Mouse (Mus musculus) urinary bladder, postnatal 36 days (tissue): ENCODE results near the gene Srsf9.

Experiments
- DNase-seq, 2 experiments: peaks; one replicate each; pipeline ENCODE4 v3.0.0; 2022; ENCODE audit warnings: low spot score in 2 of 2, mixed read lengths in 1 of 2

The Srsf9 gene

GRCm38 (mm10) chr5:115326256-115326831 lies 633 bp upstream of the Srsf9 start:
- DNase-seq: no peak

GRCm38 (mm10) chr5:115327610-115328548 lies 902 bp downstream of the Srsf9 start:
- no peak for DNase-seq

- no peak for DNase-seq
Measured at GRCm38 (mm10) chr5:115330955-115331354, 4.0 kb downstream of the Srsf9 start.

GRCm38 (mm10) chr5:115333626-115334025 lies 6.6 kb downstream of the Srsf9 start:
- no peak for DNase-seq

GRCm38 (mm10) chr5:115340007-115340406 lies 13.0 kb downstream of the Srsf9 start:
- no peak for DNase-seq

- DNase-seq: peak; percentile 78 to 88
Measured at GRCm38 (mm10) chr5:115340577-115341313, 13.8 kb downstream of the Srsf9 start, which contains the start of the genes Gatc and Triap1. Gene Gatc, minus strand, starts transcription at chr5:115341178. Gene Triap1, plus strand, starts transcription at chr5:115341225.

GRCm38 (mm10) chr5:115341314-115342165 lies 14.6 kb downstream of the Srsf9 start:
- no peak for DNase-seq

GRCm38 (mm10) chr5:115347564-115347963 lies 20.6 kb downstream of the Srsf9 start:
- DNase-seq: peak; percentile 62 to 78

GRCm38 (mm10) chr5:115348546-115349224 lies 21.7 kb downstream of the Srsf9 start, which contains the start of gene Cox6a1:
Gene Cox6a1, minus strand, starts transcription at chr5:115348981.
- peak; percentile 96 to 98 for DNase-seq

GRCm38 (mm10) chr5:115349225-115349555 lies 22.2 kb downstream of the Srsf9 start:
- no peak for DNase-seq

GRCm38 (mm10) chr5:115351348-115351747 lies 24.4 kb downstream of the Srsf9 start:
- DNase-seq: no peak

- no peak for DNase-seq
Measured at GRCm38 (mm10) chr5:115355070-115355469, 28.1 kb downstream of the Srsf9 start.

GRCm38 (mm10) chr5:115358872-115359271 lies 31.9 kb downstream of the Srsf9 start:
- DNase-seq: peak; percentile 72 to 85

- DNase-seq: no peak
Measured at GRCm38 (mm10) chr5:115359438-115359837, 32.5 kb downstream of the Srsf9 start.

GRCm38 (mm10) chr5:115359851-115360372 lies 32.9 kb downstream of the Srsf9 start:
- no peak for DNase-seq

- DNase-seq: no peak
Measured at GRCm38 (mm10) chr5:115362216-115362615, 35.2 kb downstream of the Srsf9 start.

GRCm38 (mm10) chr5:115362819-115363714 lies 36.1 kb downstream of the Srsf9 start:
- DNase-seq: no peak

GRCm38 (mm10) chr5:115364782-115365181 lies 37.8 kb downstream of the Srsf9 start:
- DNase-seq: no peak

- DNase-seq: peak; percentile 14 to 15
Measured at GRCm38 (mm10) chr5:115371736-115372135, 44.8 kb downstream of the Srsf9 start.
